Mouse (Mus musculus) mouse embryonic stem cell (cell line): ENCODE data around the gene Fam92b.

Experiments used
- in situ Hi-C, 2 experiments: fragments of 300-500 bp; cut with MboI; formaldehyde crosslinking; loops; 1 replicate in 1 of 2; 3 replicates in 1 of 2; pipeline ENCODE4 v1.14.3; 2019 to 2020; ENCODE audit warnings: low sequenced_read_pairs in 2 of 2, low pct_unique_long_range_greater_than_20kb in 1 of 2, mixed read lengths in 1 of 2; ENCODE audit not compliant: unreplicated experiment in 1 of 2

Gene Fam92b

DNA sequence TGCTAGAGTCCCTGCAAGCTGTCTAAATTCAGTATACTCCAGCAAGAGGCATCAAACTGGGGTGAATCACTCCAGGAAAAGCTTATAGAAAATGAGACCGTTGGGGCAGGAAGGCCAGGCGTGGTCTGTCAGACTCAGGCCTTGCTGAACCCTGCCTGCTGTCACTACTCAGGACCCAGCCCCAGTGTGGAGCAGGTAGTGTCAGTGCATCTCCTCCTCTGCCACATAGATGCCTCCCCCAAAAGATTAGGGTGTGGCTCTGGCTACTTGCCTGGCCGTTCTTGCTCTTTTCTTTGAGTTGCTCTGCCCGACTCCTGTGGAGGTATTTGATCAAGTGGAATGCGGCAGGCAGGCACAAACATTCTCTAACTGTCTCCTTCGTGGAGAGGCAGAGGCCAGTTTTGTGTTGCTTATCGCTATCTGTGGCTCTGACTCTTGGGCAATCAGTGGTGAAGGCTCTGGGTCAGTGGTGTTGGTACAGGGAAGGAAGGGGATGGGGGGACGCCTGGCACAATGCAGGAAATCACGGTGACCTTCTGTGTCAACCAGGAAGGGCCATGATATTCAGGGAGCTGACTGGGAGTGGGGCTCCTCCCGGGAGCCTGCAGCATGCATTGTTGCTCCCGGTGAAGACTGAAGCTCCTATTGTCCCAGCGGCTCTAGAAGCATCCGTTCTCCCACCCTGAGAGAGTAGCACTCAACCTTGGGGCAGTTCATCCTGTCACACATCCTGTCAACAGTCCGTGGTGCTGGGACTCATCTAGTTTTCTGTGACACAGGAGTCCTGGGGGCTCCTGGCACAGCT, 50.7 kb downstream of the Fam92b start:
- in situ Hi-C loops, result no loop called here

DNA sequence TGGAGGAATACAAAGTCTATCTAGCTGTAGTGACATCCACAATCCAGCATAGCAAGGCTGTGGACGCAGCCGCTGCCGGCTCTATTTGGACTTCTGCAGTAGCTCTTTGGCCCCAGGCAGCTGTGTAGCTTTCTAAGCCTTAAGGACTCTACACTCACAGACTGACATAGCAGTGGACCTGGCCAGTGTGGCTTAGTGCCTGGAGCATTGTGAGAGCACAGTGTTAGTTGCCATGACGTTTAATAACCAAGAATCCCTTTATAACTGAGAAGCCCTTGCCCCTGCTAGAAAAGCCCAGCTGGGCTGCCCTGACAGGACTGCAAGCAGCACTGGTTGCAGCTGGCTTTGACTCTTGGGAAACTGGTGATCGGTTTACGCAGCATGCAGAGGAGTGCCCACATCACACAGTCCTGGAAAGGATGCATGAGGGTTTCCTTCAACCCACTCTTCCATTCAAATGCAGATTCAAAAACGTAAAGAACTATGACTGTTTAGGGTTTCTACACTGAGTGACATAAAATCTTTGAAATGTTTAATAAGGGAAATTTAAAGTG, 52.4 kb downstream of the Fam92b start:
- in situ Hi-C loops, result no loop called here

DNA sequence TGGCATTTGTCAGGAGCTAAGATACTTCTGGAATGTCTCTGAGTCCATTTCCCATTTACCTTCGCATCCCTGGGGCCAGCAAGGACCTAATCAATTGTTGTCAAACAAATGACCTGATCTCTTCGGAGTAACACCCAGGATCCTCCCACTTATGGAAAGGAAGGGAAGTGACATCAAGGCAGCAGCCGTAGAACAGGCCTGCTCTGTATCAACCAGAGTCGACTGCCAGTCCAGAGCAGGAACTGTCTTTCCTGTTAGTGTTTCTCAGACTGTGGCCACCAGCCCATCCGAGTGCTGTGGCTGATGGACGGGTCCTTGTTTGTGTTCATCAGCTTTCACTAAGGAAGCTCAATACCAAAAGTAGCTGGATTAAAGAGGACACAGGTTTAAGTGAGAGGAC, 53.0 kb downstream of the Fam92b start:
- in situ Hi-C loops, result no loop called here

DNA sequence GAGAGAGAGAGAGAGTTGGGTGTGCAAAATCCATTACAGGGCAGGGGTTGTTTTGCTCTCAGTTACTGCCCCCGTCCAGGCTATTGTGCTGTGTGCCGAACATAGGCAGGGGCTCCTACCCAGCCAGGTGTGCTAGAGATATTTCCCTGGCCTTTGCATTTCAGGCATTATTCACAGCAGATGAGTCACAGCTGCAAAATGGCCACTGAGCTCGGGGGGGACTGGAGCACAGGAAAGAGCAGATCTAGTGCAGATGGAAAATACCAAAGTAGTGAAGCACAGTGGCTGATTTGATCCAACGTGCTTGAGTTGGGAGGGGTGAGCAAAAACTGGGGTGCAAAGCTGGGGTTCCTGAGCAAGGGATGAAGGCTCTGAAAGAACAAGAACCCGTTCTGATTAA, 56.3 kb downstream of the Fam92b start:
- in situ Hi-C loops, result no loop called here

DNA sequence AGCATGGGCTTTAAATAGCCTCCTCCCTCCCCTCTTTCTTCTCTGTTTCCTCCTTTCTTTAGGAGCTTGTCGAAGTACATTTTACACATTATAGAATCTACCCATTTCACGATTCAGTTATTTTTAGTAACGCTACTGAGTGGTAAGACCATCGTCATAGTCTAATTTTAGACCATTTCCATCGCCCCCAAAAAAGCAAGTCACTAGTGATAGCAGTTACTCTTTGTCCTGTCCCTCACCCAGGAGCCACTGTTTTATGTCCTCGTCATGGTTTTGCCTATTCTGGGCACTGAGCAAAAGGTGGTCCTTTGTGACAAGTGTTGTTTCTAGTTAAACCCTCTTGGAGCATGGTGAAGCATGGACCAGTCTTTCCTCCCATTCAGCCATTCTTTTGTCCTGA, 57.3 kb downstream of the Fam92b start:
- in situ Hi-C loops, result no loop called here

DNA sequence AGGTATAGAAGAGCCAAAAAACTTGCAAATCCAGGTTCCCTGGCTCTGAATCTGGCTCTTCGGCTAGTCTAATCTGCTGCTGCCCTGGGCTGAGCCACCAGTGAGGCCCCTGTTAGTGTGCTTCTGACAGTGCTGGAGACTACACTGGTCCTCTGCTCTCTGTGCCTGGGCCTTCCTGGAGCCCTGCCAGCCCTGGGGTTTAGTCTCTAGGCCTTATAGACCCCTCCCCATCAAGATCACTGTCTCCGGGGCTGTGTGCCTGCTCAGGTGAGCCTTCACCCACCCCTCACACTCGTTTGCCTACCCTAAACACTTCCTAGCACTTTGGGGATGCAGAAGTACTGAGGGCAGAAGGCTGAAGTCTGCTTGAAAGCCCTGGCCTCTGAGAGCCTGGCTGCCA, 57.8 kb downstream of the Fam92b start:
- in situ Hi-C loops, result no loop called here

DNA sequence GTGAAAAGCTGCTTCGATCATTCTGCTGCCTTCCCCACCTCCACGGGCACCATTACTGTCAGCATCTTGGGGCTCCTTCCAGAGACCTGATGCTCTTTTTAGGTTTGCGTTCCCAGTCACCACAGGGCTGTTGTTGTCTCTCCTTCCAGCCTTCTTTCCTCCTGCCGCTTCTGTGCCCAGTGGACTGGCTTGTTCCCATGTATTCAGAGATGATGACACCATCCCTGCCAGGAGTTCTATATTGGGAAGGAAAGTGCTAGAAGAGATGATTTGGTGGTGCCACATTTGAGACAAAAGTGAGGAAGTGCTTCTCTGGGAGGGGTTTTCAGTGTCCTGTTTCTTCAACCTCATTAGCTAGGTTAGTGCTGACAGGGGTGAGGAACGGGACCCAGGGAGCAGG, 58.4 kb downstream of the Fam92b start:
- in situ Hi-C loops, result no loop called here

DNA sequence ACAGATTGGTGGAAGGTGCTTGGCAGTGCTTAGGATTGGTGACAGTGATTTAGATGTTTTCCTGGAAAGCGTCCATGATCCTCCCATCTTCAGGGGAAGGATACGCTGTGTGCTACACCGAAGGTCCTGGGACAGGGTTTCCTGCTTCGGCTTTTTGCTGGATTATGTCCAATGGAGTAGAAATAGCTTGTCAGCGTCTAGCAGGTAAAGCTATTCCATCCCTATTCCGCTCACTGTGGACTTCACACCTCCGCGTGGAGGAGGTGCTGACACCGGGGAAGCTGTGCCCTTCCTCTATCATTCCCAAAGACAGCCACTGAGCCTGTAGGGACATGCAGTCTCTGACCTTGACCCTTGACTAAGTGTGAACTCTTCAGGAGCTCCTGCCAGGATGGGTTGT, 59.1 kb downstream of the Fam92b start:
- in situ Hi-C loops, result no loop called here

DNA sequence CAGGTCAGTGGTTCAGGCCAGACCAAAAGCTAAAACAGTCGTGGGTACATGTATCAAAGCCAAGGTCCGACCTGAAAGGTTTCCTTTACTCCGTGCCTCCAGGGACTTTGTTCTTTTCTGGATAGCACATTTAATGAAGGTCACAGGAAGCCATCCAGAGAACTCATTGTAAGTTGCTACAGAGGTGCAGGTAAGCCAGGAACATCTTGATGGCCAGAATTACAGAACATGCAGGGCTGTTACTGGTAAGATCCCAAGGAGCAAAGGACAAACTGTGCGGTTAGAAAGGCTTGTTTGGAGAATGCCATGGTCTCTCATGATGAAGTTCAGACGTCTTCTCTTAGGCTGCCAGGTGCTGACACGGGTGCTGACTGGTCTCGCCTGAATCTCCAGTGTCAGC, 60.7 kb downstream of the Fam92b start:
- in situ Hi-C loops, result no loop called here
